Mouse (Mus musculus): ENCODE data around the gene Zmiz1. TPM values are rescaled to one million over a fixed set of nuclear protein-coding genes. Genes with fewer than 3 reads are reported as not detected.
A peak's percentile ranks its signal among the peaks of the same experiment; 100 is the strongest.

The Zmiz1 gene
- polyA plus RNA-seq, 1 experiment: 63.7 TPM

- DNase-seq: no peak
- TF ChIP-seq CTCF (IDR thresholded peaks at IDR 0.05; ENCODE audit: borderline replicate concordance, insufficient read depth, low read depth, low read length): no peak
- TF ChIP-seq POLR2A (IDR thresholded peaks at IDR 0.05; ENCODE audit: borderline replicate concordance, insufficient read depth, low read length): no peak
- 51% methylated on average over 4 of the region's 4 CpGs for WGBS
- H3K27me3 ChIP-seq (ENCODE audit: control insufficient read depth, insufficient read depth, low read length): no peaks in the 10 kb centered on the region
- H3K27ac ChIP-seq (ENCODE audit: insufficient read depth, low read length): no peak overlapping the region
- H3K4me3 ChIP-seq (replicated peaks; ENCODE audit: insufficient read depth, low read depth, low read length): no peak overlapping the region
- peaks cover 42% of the 10 kb centered on the region for H3K4me1 ChIP-seq (ENCODE audit: control insufficient read depth, insufficient read depth, low read length)
Measured at GRCm38 (mm10) chr14:25608618-25609017, 149.6 kb downstream of the Zmiz1 start.

- DNase-seq: no peak
- H3K4me3 ChIP-seq (replicated peaks; ENCODE audit: insufficient read depth, low read depth, low read length): no peak overlapping the region
- 0 out of 2 replicates have a peak overlapping the region, but pooled peaks have one; percentile 11 for H3K27ac ChIP-seq (ENCODE audit: insufficient read depth, low read length)
- no peak for TF ChIP-seq POLR2A (IDR thresholded peaks at IDR 0.05; ENCODE audit: borderline replicate concordance, insufficient read depth, low read length)
- no peak for TF ChIP-seq CTCF (IDR thresholded peaks at IDR 0.05; ENCODE audit: borderline replicate concordance, insufficient read depth, low read depth, low read length)
- H3K27me3 ChIP-seq (ENCODE audit: control insufficient read depth, insufficient read depth, low read length): no peaks in the 10 kb centered on the region
- H3K4me1 ChIP-seq (ENCODE audit: control insufficient read depth, insufficient read depth, low read length): peaks cover 36% of the 10 kb centered on the region
- WGBS: 71% methylated on average over 7 of the region's 7 CpGs
Measured at GRCm38 (mm10) chr14:25609355-25609754, 150.4 kb downstream of the Zmiz1 start.

- 21% methylated on average over 14 of the region's 14 CpGs for WGBS
- TF ChIP-seq POLR2A (IDR thresholded peaks at IDR 0.05; ENCODE audit: borderline replicate concordance, insufficient read depth, low read length): no peak
- TF ChIP-seq CTCF (IDR thresholded peaks at IDR 0.05; ENCODE audit: borderline replicate concordance, insufficient read depth, low read depth, low read length): no peak
- peaks cover 41% of the 10 kb centered on the region for H3K4me1 ChIP-seq (ENCODE audit: control insufficient read depth, insufficient read depth, low read length)
Measured at GRCm38 (mm10) chr14:25610396-25611158, 151.6 kb downstream of the Zmiz1 start.

GRCm38 (mm10) chr14:25611159-25611697, 152.2 kb downstream of the Zmiz1 start:
- TF ChIP-seq POLR2A (IDR thresholded peaks at IDR 0.05; ENCODE audit: borderline replicate concordance, insufficient read depth, low read length) (no peak), CTCF (IDR thresholded peaks at IDR 0.05; ENCODE audit: borderline replicate concordance, insufficient read depth, low read depth, low read length) (no peak)
- WGBS: 36% methylated on average over 9 of the region's 9 CpGs
- no peaks in the 10 kb centered on the region for H3K27me3 ChIP-seq (ENCODE audit: control insufficient read depth, insufficient read depth, low read length)
- no peak for DNase-seq
- H3K4me1 ChIP-seq (ENCODE audit: control insufficient read depth, insufficient read depth, low read length): peaks cover 42% of the 10 kb centered on the region
- H3K27ac ChIP-seq (ENCODE audit: insufficient read depth, low read length): 0 out of 2 replicates have a peak overlapping the region, but pooled peaks have one; percentile 49
- no peak overlapping the region for H3K4me3 ChIP-seq (replicated peaks; ENCODE audit: insufficient read depth, low read depth, low read length)

More at GRCm38 (mm10) chr14:25610396-25611158, 151.6 kb downstream of the Zmiz1 start:
- peak overlapping the region; percentile 10; the same call in 1 of the 2 replicates for H3K27ac ChIP-seq (ENCODE audit: insufficient read depth, low read length)
- no peak for DNase-seq
- no peak overlapping the region for H3K4me3 ChIP-seq (replicated peaks; ENCODE audit: insufficient read depth, low read depth, low read length)
- no peaks in the 10 kb centered on the region for H3K27me3 ChIP-seq (ENCODE audit: control insufficient read depth, insufficient read depth, low read length)

- Histone ChIP-seq H3K27me3 (ENCODE audit: control insufficient read depth, insufficient read depth, low read length) (no peaks in the 10 kb centered on the region), H3K27ac (ENCODE audit: insufficient read depth, low read length) (no peak overlapping the region), H3K4me1 (ENCODE audit: control insufficient read depth, insufficient read depth, low read length) (peaks cover 45% of the 10 kb centered on the region), H3K4me3 (replicated peaks; ENCODE audit: insufficient read depth, low read depth, low read length) (no peak overlapping the region)
- no peak for TF ChIP-seq CTCF (IDR thresholded peaks at IDR 0.05; ENCODE audit: borderline replicate concordance, insufficient read depth, low read depth, low read length)
- WGBS: 77% methylated on average over 10 of the region's 10 CpGs
- DNase-seq: no peak
Measured at GRCm38 (mm10) chr14:25611815-25612698, 153.1 kb downstream of the Zmiz1 start.

- H3K27ac ChIP-seq (ENCODE audit: insufficient read depth, low read length): no peak overlapping the region
Measured at GRCm38 (mm10) chr14:25613942-25614575, 155.1 kb downstream of the Zmiz1 start.

GRCm38 (mm10) chr14:25614684-25615083, 155.7 kb downstream of the Zmiz1 start:
- no peak overlapping the region for H3K4me3 ChIP-seq (replicated peaks; ENCODE audit: insufficient read depth, low read depth, low read length)
- 51% methylated on average over 5 of the region's 5 CpGs for WGBS
- peaks cover 60% of the 10 kb centered on the region for H3K4me1 ChIP-seq (ENCODE audit: control insufficient read depth, insufficient read depth, low read length)
- no peak for TF ChIP-seq CTCF (IDR thresholded peaks at IDR 0.05; ENCODE audit: borderline replicate concordance, insufficient read depth, low read depth, low read length)
- TF ChIP-seq POLR2A (IDR thresholded peaks at IDR 0.05; ENCODE audit: borderline replicate concordance, insufficient read depth, low read length): no peak
- H3K27me3 ChIP-seq (ENCODE audit: control insufficient read depth, insufficient read depth, low read length): no peaks in the 10 kb centered on the region
- no peak overlapping the region for H3K27ac ChIP-seq (ENCODE audit: insufficient read depth, low read length)
- no peak for DNase-seq

More at GRCm38 (mm10) chr14:25613942-25614575, 155.1 kb downstream of the Zmiz1 start:
- Histone ChIP-seq H3K4me3 (replicated peaks; ENCODE audit: insufficient read depth, low read depth, low read length) (no peak overlapping the region), H3K4me1 (ENCODE audit: control insufficient read depth, insufficient read depth, low read length) (peaks cover 57% of the 10 kb centered on the region), H3K27me3 (ENCODE audit: control insufficient read depth, insufficient read depth, low read length) (no peaks in the 10 kb centered on the region)
- no peak for DNase-seq
- WGBS: 85% methylated on average over 8 of the region's 8 CpGs
- TF ChIP-seq POLR2A (IDR thresholded peaks at IDR 0.05; ENCODE audit: borderline replicate concordance, insufficient read depth, low read length): no peak
- TF ChIP-seq CTCF (IDR thresholded peaks at IDR 0.05; ENCODE audit: borderline replicate concordance, insufficient read depth, low read depth, low read length): no peak

Measured in cerebellum, adult 2 months (tissue).